Mouse (Mus musculus) urinary bladder, adult 18-20 months (tissue): ENCODE results near the gene Tbrg4.

Experiments used
- DNase-seq, 2 experiments: peaks; one replicate each; pipeline ENCODE4 v3.0.0; 2022; ENCODE audit warnings: low spot score in 2 of 2, mixed read lengths in 2 of 2

Gene Tbrg4

GRCm38 (mm10) chr11:6590933-6591675 is 34.8 kb downstream of the Tbrg4 start:
- DNase-seq: no peak

- no peak for DNase-seq
These were observed 36.0 kb downstream of the Tbrg4 start for GRCm38 (mm10) chr11:6589838-6590237.

- no peak for DNase-seq
These were observed 37.6 kb downstream of the Tbrg4 start for GRCm38 (mm10) chr11:6588295-6588694.

- DNase-seq: no peak
These were observed 38.5 kb downstream of the Tbrg4 start for GRCm38 (mm10) chr11:6587249-6587940.

- DNase-seq: no peak
These were observed 39.2 kb downstream of the Tbrg4 start for GRCm38 (mm10) chr11:6586660-6587059.

- no peak for DNase-seq
These were observed 40.1 kb downstream of the Tbrg4 start for GRCm38 (mm10) chr11:6585748-6586147.

GRCm38 (mm10) chr11:6581560-6581959 is 44.3 kb downstream of the Tbrg4 start:
- no peak for DNase-seq

- no peak for DNase-seq
These were observed 45.7 kb downstream of the Tbrg4 start for GRCm38 (mm10) chr11:6580065-6580750.

GRCm38 (mm10) chr11:6579361-6579760 is 46.5 kb downstream of the Tbrg4 start:
- DNase-seq: no peak

- no peak for DNase-seq
These were observed 49.7 kb downstream of the Tbrg4 start for GRCm38 (mm10) chr11:6576151-6576550.

GRCm38 (mm10) chr11:6569410-6569777 is 56.5 kb downstream of the Tbrg4 start:
- no peak for DNase-seq

GRCm38 (mm10) chr11:6568584-6569409 is 57.1 kb downstream of the Tbrg4 start:
- no peak for DNase-seq

- no peak for DNase-seq
These were observed 57.9 kb downstream of the Tbrg4 start for GRCm38 (mm10) chr11:6567951-6568350.

GRCm38 (mm10) chr11:6566496-6566895 is 59.4 kb downstream of the Tbrg4 start:
- no peak for DNase-seq
